Mouse (Mus musculus) ES-E14 (cell line): ENCODE data around the gene AI467606.

ENCODE experiments used
- HCFC1 ChIP-seq: IDR thresholded peaks from 2 replicates; pipeline ENCODE4 v1.6.1; 2012; ENCODE audit warnings: low read length, inconsistent platforms, borderline replicate concordance; ENCODE audit not compliant: insufficient read depth
- ZC3H11A ChIP-seq: IDR thresholded peaks from 2 replicates; pipeline ENCODE4 v1.6.1; 2012; ENCODE audit warnings: low read depth, mild to moderate bottlenecking, inconsistent platforms, low read length, borderline replicate concordance

DNA sequence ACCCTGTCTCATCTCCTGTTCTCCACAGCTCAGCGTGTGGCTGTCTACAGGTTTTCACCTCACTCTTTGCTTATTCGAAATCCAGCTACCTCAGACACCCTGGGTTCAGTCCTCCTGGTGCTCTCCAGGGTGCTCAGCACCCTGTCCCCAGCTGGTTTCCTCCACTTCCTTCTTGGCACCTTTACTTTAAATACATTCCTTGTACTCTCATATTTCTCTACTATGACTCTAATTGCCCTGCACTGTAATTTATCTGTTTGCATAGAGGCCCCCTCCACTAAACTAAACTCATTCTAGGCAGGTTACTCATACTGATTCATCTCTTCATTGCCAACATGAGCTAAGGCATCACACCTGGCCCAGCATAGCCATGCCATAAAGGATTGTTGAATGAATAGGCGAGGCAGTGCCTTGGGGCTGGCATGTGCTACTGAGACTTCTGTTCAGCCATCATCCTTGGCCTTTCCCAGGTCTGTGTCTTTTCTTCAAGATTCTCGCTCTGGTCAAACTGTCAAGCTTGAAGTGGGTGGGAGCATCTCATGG, 20.2 kb upstream of the AI467606 start:
- TF ChIP-seq ZC3H11A (no peak), HCFC1 (no peak)
